Mouse (Mus musculus): ENCODE measurements around the gene Hivep2.

Gene Hivep2

DNA sequence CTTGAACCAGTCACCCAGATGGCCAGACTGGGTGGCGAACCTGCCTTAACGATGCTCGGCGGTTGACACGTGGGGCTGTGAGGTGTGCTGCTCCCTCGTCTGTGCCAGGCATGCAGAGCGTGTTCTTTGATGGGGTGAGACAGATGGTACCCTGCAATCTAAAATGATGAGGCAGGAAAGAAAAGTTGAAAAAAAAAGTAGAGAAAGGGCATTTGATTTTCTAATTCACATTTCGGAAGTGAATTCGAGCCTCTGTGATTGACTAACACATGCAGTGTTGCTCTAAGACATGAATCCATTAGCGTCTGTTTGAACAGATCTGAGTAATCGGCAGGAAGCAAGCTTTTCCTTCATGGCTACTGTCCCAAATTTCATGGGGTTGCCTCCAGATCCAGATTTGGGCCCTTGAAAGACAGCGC, 119.4 kb downstream of the Hivep2 start:
- no peak for DNase-seq (ENCODE audit: low spot score)

DNA sequence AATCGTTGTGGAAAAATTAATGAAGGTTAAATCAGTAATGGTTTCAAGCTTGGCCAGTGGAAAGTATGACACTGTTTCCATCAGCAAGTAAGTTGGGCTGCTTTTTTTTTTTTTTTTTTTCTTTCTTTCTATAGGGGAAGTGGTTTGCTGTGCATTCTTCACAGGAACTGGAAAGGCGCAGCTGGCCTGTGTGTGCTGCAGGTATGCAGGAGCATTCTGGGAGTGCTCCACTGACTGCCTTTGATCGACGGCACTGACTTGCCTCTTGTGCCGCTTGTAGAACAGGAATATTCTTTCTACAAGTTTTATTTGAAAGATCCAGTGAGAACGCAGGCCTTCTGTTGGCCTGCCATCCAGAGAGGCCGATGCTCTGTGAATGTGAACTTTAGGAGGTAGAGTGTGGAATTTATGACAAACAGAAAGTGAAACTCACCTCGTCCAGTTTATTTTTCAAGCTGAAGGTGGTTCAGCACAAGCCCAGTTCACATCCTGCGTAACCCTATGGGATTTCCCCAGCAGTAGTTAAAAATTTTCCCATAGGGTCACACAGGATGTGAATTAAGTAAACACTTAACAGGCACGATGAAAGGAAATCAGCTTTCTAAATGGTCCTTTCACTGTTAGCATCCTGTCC, 120.1 kb downstream of the Hivep2 start:
- no peak for DNase-seq (ENCODE audit: low spot score)

DNA sequence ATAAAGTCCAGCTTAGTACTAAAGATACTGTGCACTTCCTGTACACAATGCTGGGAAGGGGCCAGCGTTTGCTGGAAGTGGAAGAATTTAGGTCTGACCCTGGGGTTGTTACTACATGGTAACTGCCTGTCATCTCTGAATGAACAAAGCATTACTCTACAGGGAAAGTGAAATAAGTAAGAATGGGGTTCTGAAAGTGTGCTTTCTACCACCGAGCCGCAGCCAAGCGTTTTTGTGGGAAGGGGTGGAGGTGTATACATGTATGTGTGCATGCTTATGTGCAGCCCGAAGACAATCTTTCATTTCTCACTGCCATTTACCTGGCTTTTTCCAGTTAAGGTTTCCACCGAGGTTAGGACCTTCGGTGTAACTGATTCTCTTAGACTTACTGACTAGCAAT, 121.4 kb downstream of the Hivep2 start:
- no peak for DNase-seq (ENCODE audit: low spot score)

DNA sequence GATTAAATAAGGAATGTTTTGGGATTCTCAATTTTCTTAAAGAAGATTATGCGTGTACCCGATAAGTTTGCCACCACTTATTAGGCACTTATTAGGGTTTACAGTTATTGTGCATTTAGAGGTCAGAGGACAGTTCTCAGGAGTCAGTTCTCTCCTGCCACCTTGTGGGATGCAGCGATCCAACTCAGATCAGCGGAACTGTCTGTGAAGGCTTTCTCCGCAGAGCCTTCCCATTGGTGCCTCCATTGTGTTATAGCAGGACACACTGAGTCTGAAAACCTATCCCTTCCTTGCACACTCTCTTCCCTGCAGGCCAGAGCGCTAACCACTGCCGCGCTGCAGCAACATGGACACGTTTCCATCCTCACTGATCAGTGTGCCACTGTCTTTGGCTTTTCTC, 123.6 kb downstream of the Hivep2 start:
- peak; percentile 4 for DNase-seq (ENCODE audit: low spot score)

DNA sequence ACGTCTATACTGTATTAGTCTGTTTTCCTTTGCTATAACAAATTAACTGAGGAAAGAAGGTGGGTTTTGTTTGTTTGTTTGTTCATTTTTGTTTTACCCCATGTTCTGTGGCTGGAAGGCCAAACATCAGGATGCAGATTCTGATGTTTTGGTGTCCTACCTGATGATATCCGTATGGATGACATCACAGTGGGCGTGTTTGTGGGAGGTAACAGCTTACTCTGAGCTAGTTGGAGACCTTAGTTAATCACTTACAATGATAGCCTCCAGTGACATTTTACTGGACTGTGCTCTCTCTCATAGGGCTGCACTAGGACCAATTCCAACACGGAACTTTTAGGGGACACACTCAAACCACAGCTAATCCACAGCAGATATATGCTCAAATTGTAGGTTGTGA, 128.2 kb downstream of the Hivep2 start:
- no peak for DNase-seq (ENCODE audit: low spot score)

DNA sequence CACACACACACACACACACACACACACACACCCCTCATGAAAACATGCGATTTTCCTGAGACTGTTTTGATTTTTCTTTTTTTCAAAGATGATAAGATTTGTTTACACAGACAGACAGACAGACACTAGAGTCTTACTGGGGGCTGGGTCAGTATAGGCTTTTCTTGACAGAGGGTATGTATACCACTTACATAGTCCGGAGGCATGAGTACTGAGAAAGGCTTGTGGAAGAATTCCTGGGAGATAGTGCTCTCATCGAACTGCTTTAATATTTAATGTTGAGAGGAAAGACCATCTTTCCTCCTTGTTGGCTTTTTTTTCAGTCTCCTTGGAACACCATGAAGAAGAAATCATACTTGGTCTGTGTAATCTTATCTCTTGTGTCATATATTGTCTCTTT, 130.2 kb downstream of the Hivep2 start:
- no peak for DNase-seq (ENCODE audit: low spot score)

DNA sequence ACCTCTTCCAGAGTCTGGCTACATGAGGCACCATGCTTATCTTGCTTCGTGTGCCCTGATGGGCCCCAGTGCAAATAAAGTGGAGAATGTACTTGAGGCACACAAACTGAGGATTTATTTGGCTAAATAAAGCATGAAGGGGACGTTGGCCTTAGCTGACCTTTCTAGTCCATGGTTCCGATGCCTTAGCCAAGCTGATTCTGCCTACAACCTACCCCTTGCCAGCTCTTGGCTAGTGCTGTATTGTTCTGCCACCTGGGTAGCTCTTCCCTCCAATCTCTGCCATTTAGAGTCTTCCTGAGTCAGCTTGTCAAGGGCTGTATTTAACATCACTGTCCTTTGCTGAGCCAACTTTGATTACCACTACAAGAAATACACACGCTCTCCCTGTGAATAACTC, 133.3 kb downstream of the Hivep2 start:
- DNase-seq (ENCODE audit: low spot score): no peak

DNA sequence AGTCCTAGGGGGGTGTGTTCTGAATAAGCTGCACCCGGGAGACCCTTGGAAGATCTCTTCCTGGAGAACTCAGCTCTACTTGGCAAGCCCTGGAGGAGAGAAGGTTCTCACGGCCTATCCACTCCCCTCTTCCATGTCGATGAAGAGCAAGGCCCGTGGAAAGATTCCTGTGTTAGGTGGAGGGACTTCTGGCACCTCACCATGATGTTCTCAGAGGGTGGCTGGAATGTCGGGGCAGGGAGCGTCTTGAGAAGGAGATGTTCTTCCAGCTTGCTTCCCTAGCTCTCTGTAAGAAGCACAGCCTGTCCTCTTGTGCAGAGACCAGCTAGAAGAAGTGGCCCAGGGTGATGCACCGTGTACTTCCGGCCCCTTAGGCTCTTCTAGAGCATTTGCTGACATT, 134.2 kb downstream of the Hivep2 start:
- no peak for DNase-seq (ENCODE audit: low spot score)

DNA sequence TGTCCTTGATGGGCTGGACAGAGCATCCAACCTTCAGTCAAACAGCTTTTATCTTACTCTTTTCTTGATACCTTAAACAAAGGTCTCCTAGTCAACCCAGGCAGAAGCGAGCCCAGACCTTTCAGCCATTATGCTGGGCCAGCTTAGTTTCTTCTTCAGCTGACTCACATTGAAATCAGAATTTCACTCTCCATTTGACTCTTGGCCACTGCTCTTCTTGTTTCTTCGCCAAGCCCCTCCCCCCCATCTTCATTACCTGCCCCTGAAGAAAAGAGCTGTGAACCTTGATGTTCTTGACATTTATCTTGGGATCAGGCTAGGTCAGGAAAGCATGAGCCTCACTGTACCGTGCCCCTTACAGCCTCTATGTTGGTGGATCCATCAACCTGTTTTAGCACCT, 135.0 kb downstream of the Hivep2 start:
- no peak for DNase-seq (ENCODE audit: low spot score)

DNA sequence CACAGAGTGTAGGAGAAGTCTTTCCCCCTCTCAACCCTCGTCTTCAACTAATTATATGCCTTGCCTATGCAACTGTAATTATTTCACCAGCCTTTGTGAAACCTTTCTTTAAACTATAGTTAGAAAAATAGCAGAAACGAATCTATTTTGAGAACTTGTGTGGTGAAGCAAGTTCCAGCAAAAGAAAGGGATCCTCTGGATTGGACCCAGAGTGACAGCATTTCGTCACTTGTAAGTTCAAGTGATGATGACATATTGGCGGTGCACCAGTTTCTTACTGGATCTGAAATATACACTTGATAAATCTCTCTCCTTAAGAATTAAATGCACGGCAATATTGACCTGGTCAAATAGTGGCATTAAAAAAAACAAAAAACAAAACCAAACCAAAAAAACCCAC, 136.1 kb downstream of the Hivep2 start:
- DNase-seq (ENCODE audit: low spot score): no peak

DNA sequence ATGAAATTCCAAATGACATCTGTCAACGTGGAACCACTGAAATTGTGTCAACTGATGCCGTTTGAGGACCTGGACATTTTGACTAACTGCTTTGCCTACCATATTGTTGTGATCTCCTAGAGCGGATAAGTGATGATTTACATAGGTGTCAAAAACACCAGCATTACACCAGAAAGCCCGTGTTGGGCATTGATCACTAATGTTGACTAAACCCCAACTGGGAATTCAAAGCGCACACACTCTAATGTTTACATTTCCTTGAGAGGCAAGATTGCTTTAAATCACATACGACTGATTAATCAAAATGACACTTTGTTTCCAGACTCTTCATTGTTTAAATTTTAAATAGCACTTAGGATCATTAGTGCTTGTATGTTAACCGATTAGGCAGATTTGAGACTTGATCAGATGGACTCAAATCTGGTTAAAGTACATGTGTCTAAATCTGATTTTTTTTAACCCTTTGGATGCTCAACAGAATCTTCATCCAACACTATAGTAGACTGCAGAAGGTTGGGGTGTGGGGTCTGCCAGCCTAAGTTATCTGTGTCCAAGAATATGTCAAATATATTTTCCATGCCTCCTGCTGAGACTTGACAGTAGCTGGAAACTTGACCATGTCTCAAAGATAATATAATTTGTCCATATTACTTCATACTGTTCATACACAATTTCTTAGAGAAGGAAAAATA, 142.3 kb downstream of the Hivep2 start:
- DNase-seq (ENCODE audit: low spot score): no peak

DNA sequence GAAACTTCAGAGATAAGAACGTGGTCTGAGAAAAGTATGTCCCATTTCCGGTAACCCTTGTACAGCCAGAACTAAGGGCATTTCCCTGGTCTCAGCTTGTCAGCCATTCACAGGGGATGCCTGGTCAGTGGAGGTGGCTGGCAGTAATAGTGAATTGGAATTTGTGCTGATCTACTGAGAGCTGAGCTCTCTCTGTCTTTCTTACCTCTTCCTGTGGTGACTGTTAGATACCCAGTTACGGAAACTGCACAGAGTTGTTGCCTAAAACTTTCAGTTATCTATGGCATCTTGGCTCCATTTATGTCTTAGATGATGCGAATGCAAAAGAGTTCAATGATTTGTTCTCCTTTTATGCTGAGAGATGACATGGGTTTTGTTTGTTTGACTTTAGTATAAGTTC, 150.0 kb downstream of the Hivep2 start:
- no peak for DNase-seq (ENCODE audit: low spot score)

DNA sequence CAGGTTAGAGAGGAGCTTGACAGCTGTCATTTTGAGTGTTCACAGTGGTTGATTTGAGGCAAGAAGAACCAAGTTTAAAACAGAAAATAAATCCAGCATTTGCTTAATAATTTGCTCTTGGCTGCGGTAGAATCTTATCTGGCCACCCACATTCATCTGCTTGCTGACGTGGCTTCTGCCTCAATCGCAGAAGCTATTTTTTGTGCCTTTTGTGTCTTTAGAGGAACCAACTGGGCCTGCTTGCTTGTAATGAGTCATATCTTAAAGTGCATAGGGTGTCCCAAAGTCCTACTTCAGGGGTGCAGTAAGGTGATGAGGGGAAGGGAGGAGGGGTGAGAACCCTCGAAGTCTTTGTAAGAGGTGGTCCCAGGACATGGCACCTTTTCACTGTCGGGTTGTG, 151.1 kb downstream of the Hivep2 start:
- no peak for DNase-seq (ENCODE audit: low spot score)

DNA sequence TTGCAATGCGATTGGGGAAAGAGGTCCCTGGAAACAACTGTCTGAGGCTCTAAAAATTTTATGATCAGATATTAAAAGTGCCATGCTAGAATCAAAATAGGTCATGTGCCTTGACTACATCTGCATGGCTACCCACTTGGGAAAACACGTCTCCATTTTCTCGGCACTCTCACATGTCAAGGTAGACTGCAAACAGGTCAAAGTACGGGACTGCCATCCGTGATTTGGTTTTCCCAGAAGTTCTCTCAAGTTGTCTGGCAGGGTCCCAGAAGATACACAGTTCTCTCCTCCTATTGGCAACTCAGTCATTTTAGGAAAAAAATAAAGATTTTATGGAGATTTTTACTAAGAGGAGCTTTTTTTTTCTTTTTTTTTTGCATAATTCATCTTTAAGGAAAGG, 153.3 kb downstream of the Hivep2 start:
- no peak for DNase-seq (ENCODE audit: low spot score)

DNA sequence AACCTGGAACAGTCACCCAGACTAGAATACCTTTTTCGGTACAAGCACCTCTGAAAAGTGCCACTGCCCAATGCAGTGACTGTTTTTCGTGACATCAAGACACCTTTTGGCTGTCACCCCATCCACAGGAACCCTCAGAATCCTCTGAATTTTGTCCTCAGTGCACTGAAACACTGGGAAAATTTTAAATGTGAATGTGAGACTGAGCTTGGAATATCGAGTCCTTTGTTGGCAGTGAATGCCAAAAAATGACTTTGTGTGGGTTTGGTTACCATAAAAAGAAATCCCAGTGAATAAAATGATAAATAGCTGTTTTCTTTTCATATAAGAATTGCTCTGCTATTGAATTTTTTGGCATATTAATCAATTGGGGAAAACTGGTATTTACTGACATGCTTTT, 154.6 kb downstream of the Hivep2 start:
- no peak for DNase-seq (ENCODE audit: low spot score)

DNA sequence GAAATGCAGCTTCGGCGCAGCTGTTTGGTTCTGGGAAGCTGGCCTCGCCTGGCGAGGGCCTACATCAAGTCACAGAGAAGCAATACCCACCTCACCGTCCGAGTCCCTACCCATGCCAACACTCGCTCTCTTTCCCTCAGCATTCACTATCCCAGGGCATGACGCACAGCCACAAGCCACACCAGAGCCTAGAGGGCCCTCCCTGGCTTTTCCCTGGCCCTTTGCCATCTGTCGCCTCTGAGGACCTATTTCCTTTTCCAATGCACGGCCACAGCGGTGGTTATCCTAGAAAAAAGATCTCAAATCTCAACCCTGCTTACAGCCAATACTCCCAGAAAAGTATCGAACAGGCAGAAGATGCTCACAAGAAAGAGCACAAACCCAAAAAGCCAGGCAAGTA, 162.0 kb downstream of the Hivep2 start:
- DNase-seq (ENCODE audit: low spot score): no peak

DNA sequence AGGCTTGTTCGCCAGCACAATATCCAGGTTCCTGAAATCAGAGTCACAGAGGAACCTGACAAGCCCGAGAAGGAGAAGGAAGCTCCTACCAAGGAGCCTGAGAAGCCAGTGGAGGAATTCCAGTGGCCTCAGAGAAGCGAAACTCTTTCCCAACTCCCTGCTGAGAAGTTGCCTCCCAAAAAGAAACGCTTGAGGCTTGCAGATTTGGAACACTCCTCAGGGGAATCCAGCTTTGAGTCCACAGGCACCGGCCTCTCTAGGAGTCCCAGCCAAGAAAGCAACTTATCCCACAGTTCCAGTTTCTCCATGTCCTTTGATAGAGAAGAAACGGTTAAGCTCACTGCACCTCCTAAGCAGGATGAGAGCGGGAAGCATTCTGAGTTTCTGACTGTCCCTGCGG, 164.4 kb downstream of the Hivep2 start:
- no peak for DNase-seq (ENCODE audit: low spot score)

DNA sequence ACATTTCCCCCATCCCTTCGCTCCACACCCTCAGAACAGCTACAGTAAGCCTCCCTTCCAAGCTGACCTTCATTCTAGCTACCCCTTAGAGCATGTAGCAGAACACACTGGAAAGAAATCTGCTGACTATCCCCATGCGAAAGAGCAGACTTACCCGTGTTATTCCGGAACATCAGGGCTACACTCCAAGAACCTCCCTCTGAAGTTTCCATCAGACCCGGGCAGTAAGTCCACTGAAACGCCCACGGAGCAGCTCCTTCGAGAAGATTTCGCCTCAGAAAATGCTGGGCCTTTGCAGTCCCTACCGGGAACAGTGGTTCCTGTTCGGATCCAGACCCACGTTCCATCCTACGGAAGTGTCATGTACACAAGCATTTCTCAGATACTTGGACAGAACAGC, 165.4 kb downstream of the Hivep2 start:
- no peak for DNase-seq (ENCODE audit: low spot score)

DNA sequence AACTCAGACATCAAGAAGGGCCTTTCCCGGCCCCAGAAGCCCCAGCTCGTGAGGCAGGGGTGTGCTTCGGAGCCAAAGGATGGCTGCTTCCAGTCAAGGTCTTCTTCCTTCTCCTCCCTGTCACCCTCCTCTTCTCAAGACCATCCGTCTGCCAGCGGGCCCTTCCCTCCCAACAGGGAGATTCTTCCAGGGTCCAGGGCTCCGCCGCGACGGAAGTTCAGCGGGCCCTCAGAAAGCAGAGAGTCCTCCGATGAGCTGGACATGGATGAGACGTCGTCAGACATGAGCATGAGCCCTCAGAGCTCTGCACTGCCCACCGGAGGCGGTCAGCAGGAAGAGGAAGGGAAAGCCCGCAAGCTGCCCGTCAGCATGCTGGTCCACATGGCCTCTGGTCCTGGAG, 166.2 kb downstream of the Hivep2 start:
- no peak for DNase-seq (ENCODE audit: low spot score)

DNA sequence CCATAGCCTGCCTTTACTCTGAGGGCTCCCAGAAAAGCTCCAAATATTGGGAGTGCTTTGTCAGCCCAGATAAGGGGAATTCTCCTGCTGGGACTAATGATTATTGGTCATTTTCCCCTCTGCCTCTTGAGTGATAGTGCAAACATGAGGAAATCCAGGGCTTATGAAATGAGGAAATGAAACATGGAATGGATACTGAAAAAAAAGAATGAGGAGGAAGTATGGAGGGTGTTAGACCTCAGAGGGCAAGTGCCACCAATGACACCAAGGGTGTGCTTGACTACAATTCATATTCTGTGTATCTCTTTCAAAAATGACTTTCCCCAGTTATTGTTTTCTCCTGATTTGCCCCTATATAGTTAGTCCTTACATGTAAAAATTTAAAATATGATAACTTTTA, 167.1 kb downstream of the Hivep2 start:
- DNase-seq (ENCODE audit: low spot score): no peak

DNA sequence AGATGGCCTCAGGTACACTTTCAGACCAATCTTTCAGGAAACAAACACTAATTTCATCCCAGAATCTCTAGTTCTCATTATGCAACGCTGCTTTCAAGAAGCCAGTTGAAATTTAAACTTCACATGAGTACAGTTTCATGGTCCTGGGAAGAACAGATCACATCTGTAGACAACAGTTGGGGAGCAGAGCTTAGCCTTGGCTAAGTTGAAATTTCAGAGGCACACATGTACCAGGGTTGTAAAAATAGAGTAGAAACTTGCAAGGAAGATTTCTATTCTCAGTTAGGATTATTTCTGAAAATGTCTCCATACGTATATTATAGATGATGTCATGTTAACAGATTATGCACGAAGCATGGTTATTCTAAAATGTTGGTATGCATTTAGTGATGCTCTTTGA, 172.8 kb downstream of the Hivep2 start:
- no peak for DNase-seq (ENCODE audit: low spot score)

DNA sequence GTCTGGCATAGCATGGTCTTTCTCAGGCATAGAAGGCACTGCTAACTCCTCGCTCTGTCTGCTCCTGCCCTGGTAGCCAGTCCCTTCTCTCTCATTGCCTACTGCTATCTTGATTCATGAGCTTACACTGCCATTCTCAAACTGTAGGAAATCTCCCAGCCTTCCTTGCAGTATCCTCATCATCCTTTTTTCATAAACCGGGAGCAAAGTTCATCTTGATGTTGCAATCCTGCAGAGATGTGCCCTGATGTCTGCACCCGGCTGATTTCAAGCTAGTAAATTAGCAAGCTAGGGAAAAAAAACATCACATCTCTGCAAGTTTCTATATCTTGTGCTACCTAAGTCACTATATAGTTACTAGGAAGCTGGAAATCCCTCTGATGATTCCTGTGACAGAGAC, 179.0 kb downstream of the Hivep2 start:
- no peak for DNase-seq (ENCODE audit: low spot score)

DNA sequence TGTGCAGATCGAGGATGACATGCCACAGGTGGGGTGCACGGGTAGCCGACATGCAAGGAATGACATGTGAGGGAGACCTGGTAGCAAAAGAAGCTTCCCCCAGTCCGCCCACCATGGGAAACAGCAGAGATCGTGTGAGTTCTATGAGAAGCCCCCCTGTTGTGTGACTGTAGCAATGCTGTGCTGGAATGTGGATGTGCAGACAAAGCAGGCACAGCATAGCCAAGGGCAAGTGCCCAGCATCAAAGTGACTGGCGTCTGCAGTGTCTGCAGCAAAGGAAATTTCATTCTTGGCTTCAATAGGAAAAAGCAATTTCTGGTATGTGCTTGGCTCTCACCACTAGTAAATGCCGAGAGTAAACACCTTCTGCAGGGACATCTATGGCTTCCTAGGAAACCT, 199.0 kb downstream of the Hivep2 start:
- DNase-seq (ENCODE audit: low spot score): no peak

DNA sequence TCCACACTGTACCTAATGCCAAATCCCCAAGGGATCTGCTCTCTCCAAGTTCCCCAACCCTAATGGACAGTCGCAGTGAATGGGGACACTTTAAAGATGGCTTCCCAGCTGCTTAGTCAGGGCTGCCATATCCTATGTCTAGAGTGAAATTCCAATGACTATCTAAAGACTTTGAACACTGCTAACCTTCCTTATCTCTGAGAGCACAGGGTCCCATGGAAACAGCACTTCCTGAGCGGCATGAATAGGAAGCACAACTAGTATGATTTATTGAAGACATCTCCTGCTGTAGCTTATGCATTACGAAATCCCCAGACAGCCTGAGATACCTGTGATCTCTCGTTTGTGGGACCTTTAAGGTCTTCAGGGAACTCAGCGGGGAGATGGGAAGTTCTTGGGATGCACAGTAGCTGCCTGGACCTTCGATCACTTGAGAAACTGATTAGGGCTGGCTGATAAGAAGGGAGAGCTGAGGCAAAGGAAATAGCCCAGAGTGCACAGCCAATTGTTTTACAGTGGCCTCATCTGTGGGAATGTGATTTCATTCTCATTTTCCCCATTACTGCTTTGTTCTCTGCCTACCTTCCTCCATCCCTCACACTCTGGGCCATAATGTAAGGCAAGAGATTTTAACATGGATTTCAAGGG, 202.4 kb downstream of the Hivep2 start:
- DNase-seq (ENCODE audit: low spot score): no peak
